Mouse (Mus musculus) ES-Bruce4 (cell line): ENCODE measurements around the gene Fkbp6. TPM values are rescaled to one million over a fixed set of nuclear protein-coding genes. Genes with fewer than 3 reads are reported as not detected.
"Not testable (repeated sequence)": the region's sequence is repeated elsewhere in the genome, so short reads cannot be mapped to it uniquely, and the experiment has no call there.

Source experiments
- H3K27ac ChIP-seq: 2 replicates; pipeline ENCODE4 v1.5.1; 2012; ENCODE audit warnings: low read length, inconsistent platforms; ENCODE audit not compliant: insufficient read depth
- H3K27me3 ChIP-seq: 2 replicates; pipeline ENCODE4 v1.6.1; 2012; ENCODE audit warnings: mild to moderate bottlenecking, low read length, inconsistent platforms; ENCODE audit not compliant: control insufficient read depth, poor library complexity, insufficient read depth, severe bottlenecking
- H3K36me3 ChIP-seq: 2 replicates; pipeline ENCODE4 v1.6.1; 2012; ENCODE audit warnings: inconsistent platforms, mild to moderate bottlenecking, low read length, moderate library complexity; ENCODE audit not compliant: control insufficient read depth, poor library complexity, insufficient read depth, severe bottlenecking
- H3K4me1 ChIP-seq: one replicate; pipeline ENCODE4 v1.8.1; 2011; ENCODE audit warnings: low read length; ENCODE audit not compliant: control insufficient read depth, insufficient read depth
- H3K4me3 ChIP-seq: 2 replicates; pipeline ENCODE4 v1.5.1; 2011; ENCODE audit warnings: low read depth, mild to moderate bottlenecking, low read length
- H3K9ac ChIP-seq: 2 replicates; pipeline ENCODE4 v1.6.1; 2012; ENCODE audit warnings: low read depth, mild to moderate bottlenecking, inconsistent platforms; ENCODE audit not compliant: poor library complexity, severe bottlenecking
- H3K9me3 ChIP-seq: replicated peaks from 2 replicates; pipeline ENCODE4 v1.6.1; 2012; ENCODE audit warnings: mild to moderate bottlenecking, low read length, inconsistent platforms; ENCODE audit not compliant: control insufficient read depth, poor library complexity, insufficient read depth, severe bottlenecking
- CTCF ChIP-seq: IDR thresholded peaks from one replicate; pipeline ENCODE4 v1.8.1; 2011; ENCODE audit warnings: low read depth, low read length
- EP300 ChIP-seq: IDR thresholded peaks from 2 replicates; pipeline ENCODE4 v1.6.1; 2011; ENCODE audit warnings: low read depth, low read length; ENCODE audit not compliant: insufficient read depth
- POLR2A ChIP-seq: IDR thresholded peaks from one replicate; pipeline ENCODE4 v1.8.1; 2011; ENCODE audit warnings: low read length; ENCODE audit not compliant: insufficient read depth
- polyA plus RNA-seq: library from polyadenylated mRNA; stranded (reverse); fragments of >200 nt; gene quantifications from 2 replicates; pipeline ENCODE4 v1.2.4, GENCODE M21; 2011; ENCODE audit warnings: low read depth; ENCODE audit not compliant: missing spikeins, insufficient read depth, insufficient read length

Fkbp6 gene
- polyA plus RNA-seq, 1 experiment: 0.49 TPM

- Histone ChIP-seq H3K27me3 (no peaks in the 10 kb centered on the region), H3K36me3 (peaks cover 10% of the 10 kb centered on the region; the same call in 1 of the 2 replicates), H3K9ac (peak within 1 kb of the TSS; percentile 76), H3K4me3 (peak within 1 kb of the TSS; percentile 92), H3K4me1 (no peaks in the 10 kb centered on the region), H3K27ac (peak within 1 kb of the TSS; percentile 71; the same call in 1 of the 2 replicates), H3K9me3 (no peaks in the 10 kb centered on the region)
- TF ChIP-seq CTCF: no peak
- TF ChIP-seq EP300: no peak
- no peak for TF ChIP-seq POLR2A
Observed at GRCm38 (mm10) chr5:135369787-135370654, 20.2 kb upstream of the Fkbp6 start, which contains the start of gene Nsun5. TSS of gene Nsun5 (plus strand) at chr5:135369953.

GRCm38 (mm10) chr5:135369196-135369595, 19.4 kb upstream of the Fkbp6 start:
- H3K27me3 ChIP-seq, H3K27ac ChIP-seq, H3K4me1 ChIP-seq, H3K9me3 ChIP-seq, H3K36me3 ChIP-seq: not testable (repeated sequence)
- Histone ChIP-seq H3K9ac (peak overlapping the region; percentile 76), H3K4me3 (peak overlapping the region; percentile 92)

DNA sequence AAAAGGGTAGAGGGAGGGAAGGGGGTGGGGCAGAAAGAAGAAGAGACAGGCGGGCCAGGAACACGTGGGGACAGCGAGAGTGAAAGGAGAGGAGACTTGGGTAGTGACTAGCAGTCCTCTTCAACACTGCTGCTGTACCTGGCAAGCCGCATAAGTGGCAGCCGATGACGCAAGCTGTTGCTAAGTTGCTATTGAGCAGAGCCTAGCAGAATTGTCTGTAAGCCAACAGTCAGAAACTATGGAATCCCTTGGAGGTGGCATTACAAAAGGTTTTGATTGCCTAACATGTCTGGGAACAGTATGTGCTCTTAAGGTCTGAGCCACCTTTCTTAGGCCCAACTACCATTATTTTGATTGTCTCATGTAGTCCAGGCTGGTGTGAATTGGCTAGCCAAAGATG, 18.5 kb upstream of the Fkbp6 start:
- H3K27ac ChIP-seq: no peak overlapping the region
- no peak overlapping the region for H3K4me3 ChIP-seq
- no peaks in the 10 kb centered on the region for H3K4me1 ChIP-seq
- TF ChIP-seq POLR2A: no peak
- no peak for TF ChIP-seq EP300
- no peak for TF ChIP-seq CTCF
- H3K9ac ChIP-seq: no peak overlapping the region
- 0 out of 2 replicates have a peak, but pooled peaks cover 5% of the 10 kb centered on the region for H3K36me3 ChIP-seq
- no peaks in the 10 kb centered on the region for H3K9me3 ChIP-seq
- no peaks in the 10 kb centered on the region for H3K27me3 ChIP-seq

DNA sequence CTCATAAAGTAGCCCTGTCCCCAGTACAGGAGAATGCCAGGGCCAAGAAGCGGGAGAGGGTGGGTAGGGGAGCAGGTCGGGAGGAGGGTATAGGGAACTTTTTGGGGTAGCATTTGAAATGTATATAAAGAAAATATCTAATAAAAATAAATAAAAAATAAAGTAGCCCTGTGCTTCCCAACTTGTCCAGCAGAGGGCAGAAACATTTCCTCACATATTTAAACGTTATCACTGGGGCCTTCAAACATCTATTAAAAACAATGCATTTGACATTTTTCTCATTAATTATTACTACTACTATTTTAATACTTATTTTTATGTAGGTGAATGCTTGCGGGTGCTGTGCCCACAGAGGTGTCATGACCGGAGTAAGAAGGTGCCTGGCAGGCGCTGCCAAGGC, 18.0 kb upstream of the Fkbp6 start:
- no peak overlapping the region for H3K4me3 ChIP-seq
- no peaks in the 10 kb centered on the region for H3K4me1 ChIP-seq
- 0 out of 2 replicates have a peak, but pooled peaks cover 5% of the 10 kb centered on the region for H3K36me3 ChIP-seq
- no peaks in the 10 kb centered on the region for H3K27me3 ChIP-seq
- H3K9me3 ChIP-seq: no peaks in the 10 kb centered on the region
- TF ChIP-seq CTCF (no peak), POLR2A (no peak), EP300 (no peak)
- H3K9ac ChIP-seq: no peak overlapping the region
- H3K27ac ChIP-seq: no peak overlapping the region

- Histone ChIP-seq H3K4me1 (no peaks in the 10 kb centered on the region), H3K27ac (no peak overlapping the region), H3K27me3 (no peaks in the 10 kb centered on the region), H3K36me3 (no peaks in the 10 kb centered on the region), H3K9me3 (no peaks in the 10 kb centered on the region), H3K9ac (no peak overlapping the region), H3K4me3 (no peak overlapping the region)
- TF ChIP-seq EP300 (no peak), CTCF (peak; percentile 78)
Observed at GRCm38 (mm10) chr5:135363540-135363939, 13.7 kb upstream of the Fkbp6 start.

- Histone ChIP-seq H3K27ac (no peak overlapping the region), H3K4me3 (no peak overlapping the region), H3K9ac (no peak overlapping the region), H3K4me1 (no peaks in the 10 kb centered on the region), H3K9me3 (no peaks in the 10 kb centered on the region), H3K36me3 (no peaks in the 10 kb centered on the region), H3K27me3 (no peaks in the 10 kb centered on the region)
- TF ChIP-seq CTCF (no peak), POLR2A (no peak), EP300 (no peak)
Observed at GRCm38 (mm10) chr5:135362572-135362971, 12.7 kb upstream of the Fkbp6 start.
